Mouse (Mus musculus): ENCODE measurements around the gene Cept1. TPM values are rescaled to one million over a fixed set of nuclear protein-coding genes. Genes with fewer than 3 reads are reported as not detected.
A peak's percentile ranks its signal among the peaks of the same experiment; 100 is the strongest.

Cept1 gene
- polyA plus RNA-seq, 1 experiment from 2014 or later: 31.9 TPM

- Histone ChIP-seq H3K9ac (ENCODE audit: low read depth, low read length) (no peak overlapping the region), H3K27me3 (ENCODE audit: control insufficient read depth, insufficient read depth, low read depth, low read length) (no peaks in the 10 kb centered on the region), H3K4me3 (ENCODE audit: low read depth, low read length) (no peak overlapping the region), H3K27ac (ENCODE audit: low read length) (no peak overlapping the region), H3K36me3 (ENCODE audit: control insufficient read depth, insufficient read depth) (no peaks in the 10 kb centered on the region), H3K4me2 (ENCODE audit: low read depth, low read length) (no peak overlapping the region), H3K4me1 (ENCODE audit: control insufficient read depth, low read depth, low read length) (peaks cover 10% of the 10 kb centered on the region), H3K9me3 (replicated peaks; ENCODE audit: control insufficient read depth, low read length) (no peaks in the 10 kb centered on the region)
- ATAC-seq (ENCODE audit: low read depth): no peak
- WGBS (ENCODE audit: insufficient replicate concordance): 63% methylated on average over 2 of the region's 2 CpGs
Observed at GRCm38 (mm10) chr3:106487551-106487950, 60.1 kb downstream of the Cept1 start.

DNA sequence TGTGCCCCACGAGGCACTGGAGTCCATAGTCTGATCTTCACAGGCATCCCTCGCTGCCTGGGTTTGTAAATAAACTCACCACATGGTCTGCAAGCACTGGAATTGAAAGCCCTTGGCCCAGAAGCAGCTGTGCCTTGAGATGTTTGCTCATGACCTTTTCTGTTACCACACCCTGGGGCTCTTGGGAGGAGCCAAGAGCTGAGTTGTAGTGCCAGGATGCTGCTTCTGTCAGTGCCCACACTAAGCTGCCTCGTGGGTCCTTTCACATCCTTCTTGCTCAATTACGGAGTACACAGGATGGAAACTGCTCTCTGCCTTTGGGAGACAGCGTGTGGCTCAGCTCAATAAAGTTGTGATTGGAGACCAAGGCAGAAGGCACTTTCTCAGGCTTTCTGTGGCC is 61.8 kb downstream of the Cept1 start:
- ATAC-seq (ENCODE audit: low read depth): no peak

DNA sequence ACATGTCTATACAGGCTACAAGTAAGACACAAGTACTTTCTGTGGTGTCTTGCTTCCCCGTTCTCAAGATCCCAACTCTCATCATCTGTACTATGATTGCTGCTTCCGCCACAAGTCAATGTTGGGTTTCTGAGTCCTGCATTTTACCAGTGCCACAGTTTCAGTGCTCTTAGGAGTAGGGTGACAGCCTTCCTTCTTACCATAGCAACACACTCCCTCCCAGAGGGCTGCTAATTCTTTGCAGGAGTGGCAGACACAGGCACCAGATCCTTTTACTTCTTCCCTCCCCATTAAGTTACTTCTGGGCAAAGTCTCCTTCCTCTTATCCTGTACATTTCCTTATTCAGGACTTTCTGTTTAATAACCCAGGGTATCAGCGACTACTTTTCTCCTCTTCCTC is 62.7 kb downstream of the Cept1 start:
- Histone ChIP-seq H3K36me3 (ENCODE audit: control insufficient read depth, insufficient read depth) (no peaks in the 10 kb centered on the region), H3K4me3 (ENCODE audit: low read depth, low read length) (no peak overlapping the region), H3K9me3 (replicated peaks; ENCODE audit: control insufficient read depth, low read length) (no peaks in the 10 kb centered on the region), H3K27me3 (ENCODE audit: control insufficient read depth, insufficient read depth, low read depth, low read length) (no peaks in the 10 kb centered on the region), H3K4me1 (ENCODE audit: control insufficient read depth, low read depth, low read length) (no peaks in the 10 kb centered on the region; the same call in none of the 2 replicates), H3K9ac (ENCODE audit: low read depth, low read length) (no peak overlapping the region), H3K27ac (ENCODE audit: low read length) (no peak overlapping the region), H3K4me2 (ENCODE audit: low read depth, low read length) (no peak overlapping the region)
- 56% methylated on average over 3 of the region's 3 CpGs for WGBS (ENCODE audit: insufficient replicate concordance)
- ATAC-seq (ENCODE audit: low read depth): no peak

More for the DNA sequence above, 61.8 kb downstream of the Cept1 start:
- Histone ChIP-seq H3K27me3 (ENCODE audit: control insufficient read depth, insufficient read depth, low read depth, low read length) (no peaks in the 10 kb centered on the region), H3K36me3 (ENCODE audit: control insufficient read depth, insufficient read depth) (no peaks in the 10 kb centered on the region), H3K27ac (ENCODE audit: low read length) (no peak overlapping the region), H3K9ac (ENCODE audit: low read depth, low read length) (no peak overlapping the region), H3K4me3 (ENCODE audit: low read depth, low read length) (no peak overlapping the region), H3K9me3 (replicated peaks; ENCODE audit: control insufficient read depth, low read length) (no peaks in the 10 kb centered on the region), H3K4me2 (ENCODE audit: low read depth, low read length) (no peak overlapping the region), H3K4me1 (ENCODE audit: control insufficient read depth, low read depth, low read length) (no peaks in the 10 kb centered on the region; the same call in none of the 2 replicates)
- 58% methylated on average over 5 of the region's 5 CpGs for WGBS (ENCODE audit: insufficient replicate concordance)

GRCm38 (mm10) chr3:106483796-106484405 is 63.7 kb downstream of the Cept1 start:
- no peak for ATAC-seq (ENCODE audit: low read depth)

DNA sequence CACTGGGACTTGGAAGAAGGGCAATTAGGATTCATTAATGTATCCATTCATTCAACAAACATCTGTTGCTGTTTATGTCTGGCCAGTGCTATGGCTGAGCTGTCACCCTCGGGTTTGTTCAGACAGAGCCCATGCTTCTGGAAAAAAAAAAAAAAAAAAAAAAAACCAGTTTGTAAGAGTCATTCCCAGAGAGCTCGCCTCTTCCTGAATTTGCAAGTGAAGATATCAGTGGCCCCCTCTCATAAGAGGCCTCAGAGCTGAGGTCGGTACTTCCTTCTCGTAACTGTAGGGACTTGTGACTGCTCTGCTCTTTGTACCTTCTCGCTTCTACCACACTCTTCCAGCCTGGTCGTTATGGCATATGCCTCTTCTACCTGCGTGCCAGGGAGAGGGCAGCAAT is 64.3 kb downstream of the Cept1 start:
- H3K36me3 ChIP-seq (ENCODE audit: control insufficient read depth, insufficient read depth): no peaks in the 10 kb centered on the region
- 17% methylated on average over 7 of the region's 7 CpGs for WGBS (ENCODE audit: insufficient replicate concordance)
- H3K9ac ChIP-seq (ENCODE audit: low read depth, low read length): no peak overlapping the region
- peak overlapping the region; percentile 77 for H3K4me2 ChIP-seq (ENCODE audit: low read depth, low read length)
- peak overlapping the region; percentile 55 for H3K27ac ChIP-seq (ENCODE audit: low read length)
- peak; percentile 33; the same call in 1 of the 2 replicates for ATAC-seq (ENCODE audit: low read depth)
- no peaks in the 10 kb centered on the region; the same call in none of the 2 replicates for H3K4me1 ChIP-seq (ENCODE audit: control insufficient read depth, low read depth, low read length)
- H3K4me3 ChIP-seq (ENCODE audit: low read depth, low read length): no peak overlapping the region
- H3K27me3 ChIP-seq (ENCODE audit: control insufficient read depth, insufficient read depth, low read depth, low read length): no peaks in the 10 kb centered on the region
- no peaks in the 10 kb centered on the region for H3K9me3 ChIP-seq (replicated peaks; ENCODE audit: control insufficient read depth, low read length)

More at GRCm38 (mm10) chr3:106483796-106484405, 63.7 kb downstream of the Cept1 start:
- H3K4me1 ChIP-seq (ENCODE audit: control insufficient read depth, low read depth, low read length): no peaks in the 10 kb centered on the region; the same call in none of the 2 replicates
- H3K9me3 ChIP-seq (replicated peaks; ENCODE audit: control insufficient read depth, low read length): no peaks in the 10 kb centered on the region
- peak overlapping the region; percentile 2 for H3K4me2 ChIP-seq (ENCODE audit: low read depth, low read length)
- H3K9ac ChIP-seq (ENCODE audit: low read depth, low read length): no peak overlapping the region
- H3K4me3 ChIP-seq (ENCODE audit: low read depth, low read length): no peak overlapping the region
- 49% methylated on average over 4 of the region's 4 CpGs for WGBS (ENCODE audit: insufficient replicate concordance)
- no peaks in the 10 kb centered on the region for H3K27me3 ChIP-seq (ENCODE audit: control insufficient read depth, insufficient read depth, low read depth, low read length)
- peak overlapping the region; percentile 55 for H3K27ac ChIP-seq (ENCODE audit: low read length)
- H3K36me3 ChIP-seq (ENCODE audit: control insufficient read depth, insufficient read depth): no peaks in the 10 kb centered on the region

GRCm38 (mm10) chr3:106482281-106483081 is 65.1 kb downstream of the Cept1 start, which contains the start of gene Dennd2d:
Gene Dennd2d, plus strand, starts transcription at chr3:106482405.
- peak within 1 kb of the TSS; percentile 71 for H3K9ac ChIP-seq (ENCODE audit: low read depth, low read length)
- H3K4me1 ChIP-seq (ENCODE audit: control insufficient read depth, low read depth, low read length): no peaks in the 10 kb centered on the region; the same call in none of the 2 replicates
- no peaks in the 10 kb centered on the region for H3K36me3 ChIP-seq (ENCODE audit: control insufficient read depth, insufficient read depth)
- H3K9me3 ChIP-seq (replicated peaks; ENCODE audit: control insufficient read depth, low read length): no peaks in the 10 kb centered on the region
- ATAC-seq (ENCODE audit: low read depth): peak; percentile 73
- WGBS (ENCODE audit: insufficient replicate concordance): 1% methylated on average over 44 of the region's 44 CpGs
- peak within 1 kb of the TSS; percentile 71 for H3K4me3 ChIP-seq (ENCODE audit: low read depth, low read length)
- peak within 1 kb of the TSS; percentile 77 for H3K4me2 ChIP-seq (ENCODE audit: low read depth, low read length)
- no peaks in the 10 kb centered on the region for H3K27me3 ChIP-seq (ENCODE audit: control insufficient read depth, insufficient read depth, low read depth, low read length)
- H3K27ac ChIP-seq (ENCODE audit: low read length): peak within 1 kb of the TSS; percentile 55

GRCm38 (mm10) chr3:106476863-106477262 is 70.7 kb downstream of the Cept1 start:
- Histone ChIP-seq H3K4me2 (ENCODE audit: low read depth, low read length) (no peak overlapping the region), H3K27me3 (ENCODE audit: control insufficient read depth, insufficient read depth, low read depth, low read length) (no peaks in the 10 kb centered on the region), H3K4me1 (ENCODE audit: control insufficient read depth, low read depth, low read length) (no peaks in the 10 kb centered on the region), H3K9me3 (replicated peaks; ENCODE audit: control insufficient read depth, low read length) (no peaks in the 10 kb centered on the region), H3K36me3 (ENCODE audit: control insufficient read depth, insufficient read depth) (no peaks in the 10 kb centered on the region), H3K4me3 (ENCODE audit: low read depth, low read length) (no peak overlapping the region), H3K9ac (ENCODE audit: low read depth, low read length) (no peak overlapping the region), H3K27ac (ENCODE audit: low read length) (no peak overlapping the region)
- ATAC-seq (ENCODE audit: low read depth): no peak
- 60% methylated on average over 1 of the region's 1 CpGs for WGBS (ENCODE audit: insufficient replicate concordance)

GRCm38 (mm10) chr3:106474210-106474609 is 73.4 kb downstream of the Cept1 start:
- no peaks in the 10 kb centered on the region for H3K27me3 ChIP-seq (ENCODE audit: control insufficient read depth, insufficient read depth, low read depth, low read length)
- no peaks in the 10 kb centered on the region for H3K9me3 ChIP-seq (replicated peaks; ENCODE audit: control insufficient read depth, low read length)
- H3K36me3 ChIP-seq (ENCODE audit: control insufficient read depth, insufficient read depth): no peaks in the 10 kb centered on the region
- no peak overlapping the region for H3K9ac ChIP-seq (ENCODE audit: low read depth, low read length)
- no peak overlapping the region for H3K27ac ChIP-seq (ENCODE audit: low read length)
- H3K4me1 ChIP-seq (ENCODE audit: control insufficient read depth, low read depth, low read length): no peaks in the 10 kb centered on the region
- no peak; the same call in 1 of the 2 replicates for ATAC-seq (ENCODE audit: low read depth)
- H3K4me2 ChIP-seq (ENCODE audit: low read depth, low read length): no peak overlapping the region
- WGBS (ENCODE audit: insufficient replicate concordance): 30% methylated on average over 4 of the region's 4 CpGs
- H3K4me3 ChIP-seq (ENCODE audit: low read depth, low read length): no peak overlapping the region

GRCm38 (mm10) chr3:106464750-106465149 is 82.9 kb downstream of the Cept1 start:
- WGBS (ENCODE audit: insufficient replicate concordance): 55% methylated on average over 1 of the region's 1 CpGs
- Histone ChIP-seq H3K4me1 (ENCODE audit: control insufficient read depth, low read depth, low read length) (no peaks in the 10 kb centered on the region), H3K27ac (ENCODE audit: low read length) (no peak overlapping the region), H3K4me2 (ENCODE audit: low read depth, low read length) (no peak overlapping the region), H3K9me3 (replicated peaks; ENCODE audit: control insufficient read depth, low read length) (no peaks in the 10 kb centered on the region), H3K9ac (ENCODE audit: low read depth, low read length) (no peak overlapping the region), H3K4me3 (ENCODE audit: low read depth, low read length) (no peak overlapping the region), H3K27me3 (ENCODE audit: control insufficient read depth, insufficient read depth, low read depth, low read length) (no peaks in the 10 kb centered on the region), H3K36me3 (ENCODE audit: control insufficient read depth, insufficient read depth) (no peaks in the 10 kb centered on the region)
- ATAC-seq (ENCODE audit: low read depth): peak; percentile 62; the same call in 1 of the 2 replicates
